Mouse (Mus musculus): Measurements from ENCODE around the gene Armcx1.
"Not testable (repeated sequence)": the region's sequence is repeated elsewhere in the genome, so short reads cannot be mapped to it uniquely, and the experiment has no call there.

DNA sequence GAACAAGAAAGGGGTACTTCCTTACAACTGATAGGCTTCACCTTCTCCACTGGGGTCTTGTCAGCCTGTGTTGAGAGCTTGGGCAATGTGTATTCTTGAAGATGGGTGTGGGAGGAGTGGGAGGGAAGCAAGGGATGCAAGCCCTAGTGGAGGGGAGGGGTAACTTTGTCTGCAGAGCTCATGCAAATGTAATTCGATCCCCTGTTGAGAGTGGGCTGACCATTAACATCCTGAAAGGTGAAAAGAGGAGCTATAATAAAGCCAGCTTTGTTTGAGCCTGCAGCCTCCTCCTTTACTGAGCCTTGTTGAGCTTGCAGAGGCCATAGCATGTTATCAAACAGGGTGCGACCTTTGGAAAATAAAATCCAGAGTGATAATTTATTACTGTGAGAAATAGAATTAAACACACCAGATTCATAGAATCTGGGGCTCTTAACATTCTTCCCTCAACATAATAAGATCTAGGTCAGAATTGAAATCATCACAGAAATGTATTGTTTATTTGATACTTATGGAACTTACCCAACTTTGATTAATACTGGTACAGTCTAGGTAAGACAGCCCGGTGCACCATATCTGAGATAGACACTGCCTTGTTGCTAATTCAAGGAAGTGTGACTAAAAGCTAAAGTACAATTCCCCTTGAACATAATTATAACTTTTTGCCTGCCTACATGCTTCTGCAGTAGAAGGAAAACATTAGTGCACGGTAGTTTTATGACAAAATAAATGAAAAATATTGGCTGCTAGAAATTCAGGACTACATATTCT lies 45.9 kb downstream of the Armcx1 start:
- not testable (repeated sequence) for TF ChIP-seq CTCF, POLR2A (IDR thresholded peaks at IDR 0.05; ENCODE audit: insufficient read depth, low read depth, low read length)

All from olfactory bulb, adult 2 months (tissue).